Mouse (Mus musculus): ENCODE results near the gene Fto.

DNA sequence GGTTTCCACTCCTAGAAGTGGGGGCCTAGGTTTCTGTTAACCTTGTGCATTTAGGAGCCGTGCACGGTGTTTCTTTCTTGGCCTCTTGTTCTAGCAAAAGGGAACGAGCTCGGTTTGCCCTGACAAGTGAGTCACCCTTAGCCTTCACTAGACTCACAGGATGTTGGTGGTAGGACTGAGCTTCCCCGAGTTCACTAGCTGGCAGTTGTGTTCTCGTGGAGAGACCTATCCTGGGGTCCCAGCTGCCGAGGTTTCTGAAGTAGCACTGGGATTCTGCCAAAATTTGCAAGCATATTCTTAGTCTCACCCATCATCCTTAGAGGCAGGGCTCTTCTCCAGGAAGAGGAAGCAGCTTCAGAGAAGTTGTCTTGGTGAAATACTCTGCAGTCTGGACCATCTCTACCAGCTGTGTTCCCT, 194.4 kb downstream of the Fto start:
- no peak for TF ChIP-seq CTCF (conservative IDR thresholded peaks at IDR 0.05; ENCODE audit: low read length)
- TF ChIP-seq POU5F1 (IDR thresholded peaks at IDR 0.05; ENCODE audit: borderline replicate concordance, low read length), result no peak
